Mouse (Mus musculus) hindbrain, embryonic 15.5 days (tissue): Measurements from ENCODE around the gene Nudt22. TPM values are rescaled to one million over a fixed set of nuclear protein-coding genes. Genes with fewer than 3 reads are reported as not detected.
"Not testable (repeated sequence)": the region's sequence is repeated elsewhere in the genome, so short reads cannot be mapped to it uniquely, and the experiment has no call there.

ENCODE experiments used
- ATAC-seq: fragments of 200-750 bp; cut with Nextera tagmentation; 2 replicates; pipeline ENCODE4 v1.8.0; 2017; ENCODE audit warnings: low read depth, moderate number of reproducible peaks, moderate TSS enrichment; ENCODE audit not compliant: low FRiP score
- H3K27ac ChIP-seq: fragments of 300-500 bp; sonication (generic); replicated peaks from 2 replicates; pipeline ENCODE4 v1.5.1; 2015; ENCODE audit warnings: mild to moderate bottlenecking, inconsistent platforms
- H3K27me3 ChIP-seq: fragments of 300-500 bp; sonication (generic); 2 replicates; pipeline ENCODE4 v1.6.1; 2015; ENCODE audit warnings: control low read depth, inconsistent platforms
- H3K36me3 ChIP-seq: fragments of 300-500 bp; sonication (generic); 2 replicates; pipeline ENCODE4 v1.6.1; 2015; ENCODE audit warnings: control low read depth, inconsistent platforms
- H3K4me1 ChIP-seq: fragments of 300-500 bp; sonication (generic); replicated peaks from 2 replicates; pipeline ENCODE4 v1.6.1; 2015; ENCODE audit warnings: control low read depth, inconsistent platforms
- H3K4me2 ChIP-seq: fragments of 300-500 bp; sonication (generic); 2 replicates; pipeline ENCODE4 v1.6.1; 2015; ENCODE audit warnings: moderate library complexity, mild to moderate bottlenecking, inconsistent platforms
- H3K4me3 ChIP-seq: fragments of 300-500 bp; sonication (generic); 2 replicates; pipeline ENCODE4 v1.5.1; 2015; ENCODE audit warnings: mild to moderate bottlenecking, inconsistent platforms
- H3K9ac ChIP-seq: fragments of 300-500 bp; sonication (generic); 2 replicates; pipeline ENCODE4 v1.6.1; 2015; ENCODE audit warnings: inconsistent platforms
- H3K9me3 ChIP-seq: fragments of 300-500 bp; sonication (generic); 2 replicates; pipeline ENCODE4 v1.6.1; 2016; ENCODE audit warnings: control low read depth, inconsistent platforms
- WGBS: fragments of 180-500 bp; shearing (Covaris S2); methylation state at CpG from one replicate; pipeline ENCODE4 v1.1.7; 2015; 5-methylcytosine and 5-hydroxymethylcytosine counted together
- polyA plus RNA-seq: library from polyadenylated mRNA; unstranded; fragments of >200 nt; fragmentation: Nextera tagmentation; extraction: Ambion mirVana; gene quantifications from 2 replicates; pipeline ENCODE4 v1.2.1, GENCODE M21; 2015

Gene Nudt22
- polyA plus RNA-seq, 1 experiment from 2014 or later: 23.9 TPM

GRCm38 (mm10) chr19:6993011-6993770 lies 2.7 kb downstream of the Nudt22 start:
- ATAC-seq: no peak
- no peaks in the 10 kb centered on the region for H3K9me3 ChIP-seq
- 64% methylated on average over 14 of the region's 14 CpGs for WGBS
- H3K27ac ChIP-seq: peak overlapping the region; percentile 54; the same call in 1 of the 2 replicates
- peak overlapping the region; percentile 98 for H3K4me2 ChIP-seq
- H3K36me3 ChIP-seq: no peaks in the 10 kb centered on the region
- peak overlapping the region; percentile 44 for H3K9ac ChIP-seq
- H3K27me3 ChIP-seq: no peaks in the 10 kb centered on the region
- H3K4me1 ChIP-seq: peaks cover 56% of the 10 kb centered on the region
- peak overlapping the region; percentile 55 for H3K4me3 ChIP-seq

GRCm38 (mm10) chr19:6992011-6992858 lies 3.7 kb downstream of the Nudt22 start, which contains the start of gene Dnajc4:
Dnajc4 (minus strand) TSS chr19:6992572.
- Histone ChIP-seq H3K27ac (peak within 1 kb of the TSS; percentile 54), H3K9me3 (no peaks in the 10 kb centered on the region), H3K27me3 (no peaks in the 10 kb centered on the region), H3K9ac (peak within 1 kb of the TSS; percentile 64), H3K4me1 (peaks cover 57% of the 10 kb centered on the region), H3K4me2 (peak within 1 kb of the TSS; percentile 98), H3K4me3 (peak within 1 kb of the TSS; percentile 55), H3K36me3 (no peaks in the 10 kb centered on the region)
- ATAC-seq: peak; percentile 94
- WGBS: 2% methylated on average over 37 of the region's 37 CpGs

- H3K4me3 ChIP-seq, H3K9ac ChIP-seq, H3K27me3 ChIP-seq, H3K9me3 ChIP-seq, H3K27ac ChIP-seq, ATAC-seq, H3K36me3 ChIP-seq: not testable (repeated sequence)
- peak overlapping the region; percentile 98 for H3K4me2 ChIP-seq
- WGBS: 94% methylated on average over 6 of the region's 6 CpGs
- peaks cover 55% of the 10 kb centered on the region for H3K4me1 ChIP-seq
These were observed 4.8 kb downstream of the Nudt22 start for GRCm38 (mm10) chr19:6991166-6991565.

- H3K4me3 ChIP-seq: no peak overlapping the region
- 93% methylated on average over 6 of the region's 6 CpGs for WGBS
- no peak for ATAC-seq
- H3K27me3 ChIP-seq: no peaks in the 10 kb centered on the region
- no peak overlapping the region for H3K9ac ChIP-seq
- H3K27ac ChIP-seq: no peak overlapping the region
- no peaks in the 10 kb centered on the region for H3K36me3 ChIP-seq
- H3K9me3 ChIP-seq: no peaks in the 10 kb centered on the region
- peaks cover 58% of the 10 kb centered on the region for H3K4me1 ChIP-seq
- H3K4me2 ChIP-seq: no peak overlapping the region
These were observed 5.2 kb downstream of the Nudt22 start for GRCm38 (mm10) chr19:6990712-6991111.

GRCm38 (mm10) chr19:6989251-6989650 lies 6.7 kb downstream of the Nudt22 start:
- no peaks in the 10 kb centered on the region for H3K9me3 ChIP-seq
- H3K4me2 ChIP-seq: no peak overlapping the region
- H3K27ac ChIP-seq: no peak overlapping the region
- H3K27me3 ChIP-seq: no peaks in the 10 kb centered on the region
- no peak for ATAC-seq
- 81% methylated on average over 8 of the region's 8 CpGs for WGBS
- no peak overlapping the region for H3K4me3 ChIP-seq
- no peak overlapping the region for H3K9ac ChIP-seq
- no peaks in the 10 kb centered on the region for H3K36me3 ChIP-seq
- H3K4me1 ChIP-seq: peaks cover 45% of the 10 kb centered on the region

- ATAC-seq: no peak
- H3K4me2 ChIP-seq: peak overlapping the region; percentile 86
- 5% methylated on average over 8 of the region's 8 CpGs for WGBS
- H3K9ac ChIP-seq: peak overlapping the region; percentile 89
- H3K9me3 ChIP-seq: no peaks in the 10 kb centered on the region
- peak overlapping the region; percentile 83 for H3K27ac ChIP-seq
- H3K36me3 ChIP-seq: peaks cover 9% of the 10 kb centered on the region; the same call in 1 of the 2 replicates
- H3K4me1 ChIP-seq: peaks cover 33% of the 10 kb centered on the region
- peak overlapping the region; percentile 73 for H3K4me3 ChIP-seq
- H3K27me3 ChIP-seq: no peaks in the 10 kb centered on the region
These were observed 8.0 kb downstream of the Nudt22 start for GRCm38 (mm10) chr19:6987904-6988285.

- under 1% methylated on average over 69 of the region's 85 CpGs for WGBS
- peak within 1 kb of the TSS; percentile 89 for H3K9ac ChIP-seq
- peak within 1 kb of the TSS; percentile 73 for H3K4me3 ChIP-seq
- H3K27me3 ChIP-seq: no peaks in the 10 kb centered on the region
- peak within 1 kb of the TSS; percentile 83 for H3K27ac ChIP-seq
- peak within 1 kb of the TSS; percentile 86 for H3K4me2 ChIP-seq
- peaks cover 30% of the 10 kb centered on the region for H3K4me1 ChIP-seq
- no peaks in the 10 kb centered on the region for H3K9me3 ChIP-seq
- H3K36me3 ChIP-seq: peaks cover 10% of the 10 kb centered on the region; the same call in 1 of the 2 replicates
- ATAC-seq: peak; percentile 47
These were observed 8.6 kb downstream of the Nudt22 start, which contains the start of gene Vegfb for GRCm38 (mm10) chr19:6987061-6987903. Vegfb (minus strand) TSS chr19:6987651.

GRCm38 (mm10) chr19:6985951-6986708 lies 9.8 kb downstream of the Nudt22 start:
- Histone ChIP-seq H3K36me3 (peaks cover 13% of the 10 kb centered on the region; the same call in 1 of the 2 replicates), H3K4me3 (peak overlapping the region; percentile 73), H3K4me1 (peaks cover 28% of the 10 kb centered on the region), H3K27ac (no peak overlapping the region), H3K9ac (peak overlapping the region; percentile 89), H3K27me3 (no peaks in the 10 kb centered on the region), H3K4me2 (peak overlapping the region; percentile 86), H3K9me3 (no peaks in the 10 kb centered on the region)
- no peak for ATAC-seq
- WGBS: 79% methylated on average over 10 of the region's 10 CpGs

GRCm38 (mm10) chr19:6985300-6985699 lies 10.6 kb downstream of the Nudt22 start:
- no peak overlapping the region for H3K27ac ChIP-seq
- no peak for ATAC-seq
- no peaks in the 10 kb centered on the region for H3K27me3 ChIP-seq
- no peak overlapping the region for H3K4me2 ChIP-seq
- no peak overlapping the region for H3K9ac ChIP-seq
- 86% methylated on average over 19 of the region's 19 CpGs for WGBS
- peaks cover 34% of the 10 kb centered on the region for H3K4me1 ChIP-seq
- H3K4me3 ChIP-seq: no peak overlapping the region
- no peaks in the 10 kb centered on the region for H3K9me3 ChIP-seq
- peaks cover 13% of the 10 kb centered on the region; the same call in 1 of the 2 replicates for H3K36me3 ChIP-seq

- no peak for ATAC-seq
These were observed 12.3 kb downstream of the Nudt22 start for GRCm38 (mm10) chr19:6983621-6984020.

GRCm38 (mm10) chr19:6981465-6981864 lies 14.5 kb downstream of the Nudt22 start:
- Histone ChIP-seq H3K27ac (no peak overlapping the region), H3K36me3 (peaks cover 13% of the 10 kb centered on the region; the same call in 1 of the 2 replicates), H3K9me3 (no peaks in the 10 kb centered on the region), H3K4me1 (peaks cover 48% of the 10 kb centered on the region), H3K4me2 (peak overlapping the region; percentile 87; the same call in 1 of the 2 replicates), H3K27me3 (no peaks in the 10 kb centered on the region), H3K4me3 (peak overlapping the region; percentile 70; the same call in 1 of the 2 replicates), H3K9ac (no peak overlapping the region)
- 91% methylated on average over 4 of the region's 4 CpGs for WGBS
- ATAC-seq: no peak

More at GRCm38 (mm10) chr19:6983621-6984020, 12.3 kb downstream of the Nudt22 start:
- peaks cover 13% of the 10 kb centered on the region; the same call in 1 of the 2 replicates for H3K36me3 ChIP-seq
- no peaks in the 10 kb centered on the region for H3K9me3 ChIP-seq
- H3K4me1 ChIP-seq: peaks cover 42% of the 10 kb centered on the region
- H3K9ac ChIP-seq: no peak overlapping the region
- no peak overlapping the region for H3K27ac ChIP-seq
- no peak overlapping the region for H3K4me2 ChIP-seq
- no peak overlapping the region for H3K4me3 ChIP-seq
- H3K27me3 ChIP-seq: no peaks in the 10 kb centered on the region
- 38% methylated on average over 5 of the region's 5 CpGs for WGBS
